Mouse (Mus musculus) heart, adult 2 months (tissue): ENCODE data around the gene Slc22a14. TPM values are rescaled to one million over a fixed set of nuclear protein-coding genes. Genes with fewer than 3 reads are reported as not detected.

Experiments
- DNase-seq, 2 experiments: peaks; one replicate each; pipeline ENCODE4 v3.0.0; 2021
- H3K27ac ChIP-seq: fragments of 200-600 bp; 2 replicates; pipeline ENCODE4 v1.8.1; 2022
- H3K27me3 ChIP-seq: fragments of 200-500 bp; 2 replicates; pipeline ENCODE4 v1.6.1; 2012; ENCODE audit warnings: mild to moderate bottlenecking, low read length, inconsistent platforms, mixed read lengths; ENCODE audit not compliant: control insufficient read depth, insufficient read depth
- H3K36me3 ChIP-seq: fragments of 200-500 bp; 2 replicates; pipeline ENCODE4 v1.6.1; 2012; ENCODE audit warnings: low read length, inconsistent platforms; ENCODE audit not compliant: control insufficient read depth, insufficient read depth
- H3K4me1 ChIP-seq: fragments of 200-500 bp; 2 replicates; pipeline ENCODE4 v1.6.1; 2011; ENCODE audit warnings: low read length; ENCODE audit not compliant: control insufficient read depth, insufficient read depth
- H3K4me3 ChIP-seq: fragments of 200-600 bp; 2 replicates; pipeline ENCODE4 v1.8.1; 2022
- H3K79me2 ChIP-seq: fragments of 200-500 bp; replicated peaks from 2 replicates; pipeline ENCODE4 v1.6.1; 2012; ENCODE audit warnings: mild to moderate bottlenecking, inconsistent platforms, low read length, moderate library complexity, mixed read lengths; ENCODE audit not compliant: control insufficient read depth, insufficient read depth
- H3K9ac ChIP-seq: fragments of 200-500 bp; 2 replicates; pipeline ENCODE4 v1.6.1; 2012; ENCODE audit warnings: low read depth, mild to moderate bottlenecking, control low read depth, inconsistent platforms, low read length, mixed read lengths
- CTCF ChIP-seq: fragments of 200-600 bp; IDR thresholded peaks from 2 replicates; pipeline ENCODE4 v1.8.1; 2022; ENCODE audit warnings: antibody characterized with exemption, mild to moderate bottlenecking, moderate library complexity
- EP300 ChIP-seq: fragments of 200-500 bp; IDR thresholded peaks from 2 replicates; pipeline ENCODE4 v1.6.1; 2011; ENCODE audit warnings: low read depth, low read length, control low read depth; ENCODE audit not compliant: insufficient read depth
- POLR2A ChIP-seq: fragments of 200-500 bp; IDR thresholded peaks from 2 replicates; pipeline ENCODE4 v1.6.1; 2011; ENCODE audit warnings: mild to moderate bottlenecking, low read depth, low read length, control low read depth; ENCODE audit not compliant: insufficient read depth
- WGBS: fragments of 180-500 bp; shearing (Covaris S2); methylation state at CpG from one replicate; pipeline ENCODE4 v1.1.7; 2018; 5-methylcytosine and 5-hydroxymethylcytosine counted together
- intact Hi-C: fragments of 180-260 bp; cut with DNase I; formaldehyde crosslinking; loops from one replicate; pipeline ENCODE4 v1.15.1; 2025
- polyA plus RNA-seq: library from polyadenylated mRNA; depleted of rRNA; stranded (reverse); fragments of >200 nt; gene quantifications from 2 replicates; pipeline ENCODE4 v1.2.3, GENCODE M21; 2012
- total RNA-seq, 2 experiments: library from RNA; stranded (reverse); gene quantifications; 2 replicates each; pipeline ENCODE4 v1.2.3; 2021

The Slc22a14 gene
- total and polyA plus RNA-seq, 3 experiments, result 0.78 TPM; not detected in 2

GRCm38 (mm10) chr9:119164743-119165142, 200.6 kb downstream of the Slc22a14 start:
- intact Hi-C loops, result no loop called here
- DNase-seq, result no peak
- no peak overlapping the region for H3K27ac ChIP-seq
- TF ChIP-seq POLR2A (no peak), EP300 (no peak), CTCF (no peak)
- no peak overlapping the region for H3K9ac ChIP-seq
- H3K79me2 ChIP-seq, result no peaks in the 10 kb centered on the region
- no peak overlapping the region for H3K4me3 ChIP-seq
- H3K4me1 ChIP-seq, result no peaks in the 10 kb centered on the region
- WGBS, result 61% methylated on average over 7 of the region's 7 CpGs
- no peaks in the 10 kb centered on the region for H3K27me3 ChIP-seq
- H3K36me3 ChIP-seq, result no peaks in the 10 kb centered on the region

GRCm38 (mm10) chr9:119160689-119161088, 204.7 kb downstream of the Slc22a14 start:
- H3K79me2 ChIP-seq, result no peaks in the 10 kb centered on the region
- H3K4me1 ChIP-seq, result no peaks in the 10 kb centered on the region
- no peak for DNase-seq
- H3K27ac ChIP-seq, result no peak overlapping the region
- no peak overlapping the region for H3K9ac ChIP-seq
- 92% methylated on average over 3 of the region's 3 CpGs for WGBS
- TF ChIP-seq POLR2A (no peak), EP300 (no peak), CTCF (no peak)
- 0 out of 2 replicates have a peak, but pooled peaks cover 2% of the 10 kb centered on the region for H3K27me3 ChIP-seq
- intact Hi-C loops, result no loop called here
- no peaks in the 10 kb centered on the region for H3K36me3 ChIP-seq
- no peak overlapping the region for H3K4me3 ChIP-seq

GRCm38 (mm10) chr9:119158861-119159260, 206.5 kb downstream of the Slc22a14 start, which contains the start of gene Gm47289:
Gene Gm47289, plus strand, starts transcription at chr9:119159161.
- H3K4me3 ChIP-seq, result no peak within 1 kb of the TSS

GRCm38 (mm10) chr9:119156278-119157201, 208.8 kb downstream of the Slc22a14 start, which contains the start of gene Acaa1b:
Gene Acaa1b, minus strand, starts transcription at chr9:119157093.
- TF ChIP-seq POLR2A (no peak), CTCF (peak; percentile 72)
- Histone ChIP-seq H3K4me1 (no peaks in the 10 kb centered on the region), H3K4me3 (peak within 1 kb of the TSS; percentile 30), H3K36me3 (no peaks in the 10 kb centered on the region), H3K27ac (no peak within 1 kb of the TSS), H3K79me2 (no peaks in the 10 kb centered on the region), H3K9ac (peak within 1 kb of the TSS; percentile 21; the same call in 1 of the 2 replicates), H3K27me3 (0 out of 2 replicates have a peak, but pooled peaks cover 2% of the 10 kb centered on the region)
- DNase-seq, result peak; percentile 75 to 84
- intact Hi-C loops, result loop anchor here (1.0 to 2.0 kb wide), 2 partner anchors 196 to 274 kb away; no protein-coding TSS in a partner anchor
- 2% methylated on average over 65 of the region's 65 CpGs for WGBS

More at GRCm38 (mm10) chr9:119158861-119159260, 206.5 kb downstream of the Slc22a14 start, which contains the start of gene Gm47289:
- H3K36me3 ChIP-seq, result no peaks in the 10 kb centered on the region
- TF ChIP-seq EP300 (no peak), CTCF (no peak), POLR2A (no peak)
- H3K9ac ChIP-seq, result no peak within 1 kb of the TSS
- 0 out of 2 replicates have a peak, but pooled peaks cover 2% of the 10 kb centered on the region for H3K27me3 ChIP-seq
- no peak within 1 kb of the TSS for H3K27ac ChIP-seq
- DNase-seq, result no peak
- no peaks in the 10 kb centered on the region for H3K79me2 ChIP-seq
- WGBS, result 52% methylated on average over 4 of the region's 4 CpGs
- no peaks in the 10 kb centered on the region for H3K4me1 ChIP-seq
- intact Hi-C loops, result no loop called here

GRCm38 (mm10) chr9:119155826-119156225, 209.5 kb downstream of the Slc22a14 start:
- Histone ChIP-seq H3K9ac (no peak overlapping the region), H3K4me3 (no peak overlapping the region), H3K79me2 (no peaks in the 10 kb centered on the region), H3K4me1 (no peaks in the 10 kb centered on the region), H3K36me3 (no peaks in the 10 kb centered on the region), H3K27ac (no peak overlapping the region), H3K27me3 (0 out of 2 replicates have a peak, but pooled peaks cover 2% of the 10 kb centered on the region)
- WGBS, result 42% methylated on average over 7 of the region's 7 CpGs
- peak; percentile 4 to 22 for DNase-seq
- TF ChIP-seq EP300, result no peak
- no peak for TF ChIP-seq CTCF
- no peak for TF ChIP-seq POLR2A
- intact Hi-C loops, result loop anchor here (1.0 to 2.0 kb wide), 2 partner anchors 197 to 274 kb away; no protein-coding TSS in a partner anchor

- Histone ChIP-seq H3K4me3 (no peak overlapping the region), H3K79me2 (no peaks in the 10 kb centered on the region), H3K36me3 (no peaks in the 10 kb centered on the region), H3K4me1 (no peaks in the 10 kb centered on the region), H3K9ac (no peak overlapping the region), H3K27ac (no peak overlapping the region), H3K27me3 (0 out of 2 replicates have a peak, but pooled peaks cover 2% of the 10 kb centered on the region)
- intact Hi-C loops, result no loop called here
- WGBS, result 48% methylated on average over 8 of the region's 8 CpGs
- TF ChIP-seq CTCF (no peak), EP300 (no peak), POLR2A (no peak)
- DNase-seq, result no peak
Measured at GRCm38 (mm10) chr9:119155416-119155815, 209.9 kb downstream of the Slc22a14 start.
